Mouse (Mus musculus) liver, postnatal 0 days (tissue): ENCODE data around the gene Ebf4. TPM values are rescaled to one million over a fixed set of nuclear protein-coding genes. Genes with fewer than 3 reads are reported as not detected.
A peak's percentile ranks its signal among the peaks of the same experiment; 100 is the strongest.

Experiments used
- ATAC-seq: fragments of 200-750 bp; cut with Nextera tagmentation; 2 replicates; pipeline ENCODE4 v1.8.0; 2017; ENCODE audit warnings: mild to moderate bottlenecking, moderate library complexity
- DNase-seq: peaks from one replicate; pipeline ENCODE4 v3.0.0-alpha.2; 2016
- H3K27ac ChIP-seq: fragments of 300-500 bp; sonication (generic); 2 replicates; pipeline ENCODE4 v1.5.1; 2014; ENCODE audit warnings: antibody characterized with exemption, moderate library complexity, mild to moderate bottlenecking, low read depth
- H3K27me3 ChIP-seq: fragments of 300-500 bp; sonication (generic); 2 replicates; pipeline ENCODE4 v1.6.1; 2014; ENCODE audit warnings: low read length, control low read depth, mixed read lengths; ENCODE audit not compliant: insufficient read depth
- H3K36me3 ChIP-seq: fragments of 300-500 bp; sonication (generic); replicated peaks from 2 replicates; pipeline ENCODE4 v1.6.1; 2014; ENCODE audit warnings: mild to moderate bottlenecking, control low read depth, low read length, moderate library complexity, mixed read lengths; ENCODE audit not compliant: insufficient read depth
- H3K4me1 ChIP-seq: fragments of 300-500 bp; sonication (generic); 2 replicates; pipeline ENCODE4 v1.6.1; 2014; ENCODE audit warnings: antibody characterized with exemption, mild to moderate bottlenecking, control low read depth; ENCODE audit not compliant: insufficient read depth
- H3K4me2 ChIP-seq: fragments of 300-500 bp; sonication (generic); 2 replicates; pipeline ENCODE4 v1.6.1; 2014; ENCODE audit warnings: low read depth, mild to moderate bottlenecking, low read length, moderate library complexity, mixed read lengths
- H3K4me3 ChIP-seq: fragments of 300-500 bp; sonication (generic); 2 replicates; pipeline ENCODE4 v1.5.1; 2014; ENCODE audit warnings: low read depth, low read length
- H3K9ac ChIP-seq: fragments of 300-500 bp; sonication (generic); replicated peaks from 2 replicates; pipeline ENCODE4 v1.6.1; 2014; ENCODE audit warnings: mild to moderate bottlenecking, moderate library complexity
- H3K9me3 ChIP-seq: fragments of 300-500 bp; sonication (generic); 2 replicates; pipeline ENCODE4 v1.6.1; 2016; ENCODE audit warnings: mild to moderate bottlenecking, control low read depth, low read length, mixed read lengths
- CTCF ChIP-seq: sonication (generic); IDR thresholded peaks from 2 replicates; pipeline ENCODE4 v1.5.1; 2016; ENCODE audit warnings: antibody characterized with exemption, low read depth
- EP300 ChIP-seq: IDR thresholded peaks from 2 replicates; pipeline ENCODE4 v1.6.1; 2016; ENCODE audit warnings: antibody characterized with exemption, low read depth, mild to moderate bottlenecking
- WGBS: fragments of 180-500 bp; shearing (Covaris S2); extraction: QIAGEN DNeasy Blood & Tissue Kit; methylation state at CpG from one replicate; pipeline ENCODE4 v1.1.7; 2014; ENCODE audit not compliant: insufficient replicate concordance; 5-methylcytosine and 5-hydroxymethylcytosine counted together
- polyA plus RNA-seq: library from polyadenylated mRNA; unstranded; fragments of >200 nt; fragmentation: Nextera tagmentation; extraction: Ambion mirVana; gene quantifications from 2 replicates; pipeline ENCODE4 v1.2.1, GENCODE M21; 2015

Gene Ebf4
- polyA plus RNA-seq, 1 experiment from 2014 or later: 0.11 TPM

GRCm38 (mm10) chr2:130279600-130280091 is 15.3 kb upstream of the Ebf4 start:
- no peak for TF ChIP-seq CTCF
- TF ChIP-seq EP300: no peak
- Histone ChIP-seq H3K27ac (no peak overlapping the region), H3K4me1 (peaks cover 28% of the 10 kb centered on the region), H3K4me3 (no peak overlapping the region), H3K36me3 (peaks cover 57% of the 10 kb centered on the region), H3K27me3 (no peaks in the 10 kb centered on the region), H3K9me3 (no peaks in the 10 kb centered on the region), H3K4me2 (no peak overlapping the region), H3K9ac (no peak overlapping the region)
- WGBS: 49% methylated on average over 8 of the region's 8 CpGs
- ATAC-seq: no peak
- no peak for DNase-seq

GRCm38 (mm10) chr2:130280224-130280623 is 14.7 kb upstream of the Ebf4 start:
- Histone ChIP-seq H3K4me1 (peaks cover 28% of the 10 kb centered on the region), H3K9ac (no peak overlapping the region), H3K27me3 (no peaks in the 10 kb centered on the region), H3K4me3 (no peak overlapping the region), H3K4me2 (no peak overlapping the region), H3K9me3 (no peaks in the 10 kb centered on the region), H3K27ac (no peak overlapping the region), H3K36me3 (peaks cover 57% of the 10 kb centered on the region)
- 64% methylated on average over 7 of the region's 7 CpGs for WGBS
- no peak for DNase-seq
- no peak for ATAC-seq
- no peak for TF ChIP-seq EP300
- TF ChIP-seq CTCF: no peak

- H3K4me2 ChIP-seq: no peak overlapping the region
- H3K9me3 ChIP-seq: no peaks in the 10 kb centered on the region
- H3K4me3 ChIP-seq: no peak overlapping the region
- no peak for TF ChIP-seq EP300
- no peak for TF ChIP-seq CTCF
- 65% methylated on average over 4 of the region's 4 CpGs for WGBS
- no peaks in the 10 kb centered on the region for H3K27me3 ChIP-seq
- H3K9ac ChIP-seq: no peak overlapping the region
- peaks cover 22% of the 10 kb centered on the region for H3K4me1 ChIP-seq
- DNase-seq (no peak), ATAC-seq (no peak)
- peaks cover 52% of the 10 kb centered on the region for H3K36me3 ChIP-seq
- H3K27ac ChIP-seq: no peak overlapping the region; the same call in 1 of the 2 replicates
These were observed 14.2 kb upstream of the Ebf4 start for GRCm38 (mm10) chr2:130280818-130281217.

GRCm38 (mm10) chr2:130283854-130284654 is 10.9 kb upstream of the Ebf4 start, which contains the start of gene Idh3b:
Gene Idh3b (minus strand): TSS chr2:130284547.
- ATAC-seq (peak; percentile 91), DNase-seq (peak; percentile 91)
- TF ChIP-seq EP300 (peak; percentile 47; the same call in 1 of the 2 replicates), CTCF (no peak)
- Histone ChIP-seq H3K36me3 (peaks cover 25% of the 10 kb centered on the region), H3K9me3 (no peaks in the 10 kb centered on the region), H3K4me2 (peak within 1 kb of the TSS; percentile 85), H3K4me3 (peak within 1 kb of the TSS; percentile 78), H3K9ac (peak within 1 kb of the TSS; percentile 92), H3K4me1 (peaks cover 16% of the 10 kb centered on the region), H3K27me3 (no peaks in the 10 kb centered on the region), H3K27ac (peak within 1 kb of the TSS; percentile 77)
- WGBS: under 1% methylated on average over 47 of the region's 51 CpGs

- H3K9me3 ChIP-seq: no peaks in the 10 kb centered on the region
- no peak overlapping the region for H3K27ac ChIP-seq
- ATAC-seq (no peak), DNase-seq (no peak)
- 56% methylated on average over 4 of the region's 4 CpGs for WGBS
- no peak overlapping the region for H3K4me2 ChIP-seq
- H3K4me1 ChIP-seq: peaks cover 4% of the 10 kb centered on the region; the same call in 1 of the 2 replicates
- no peak overlapping the region for H3K4me3 ChIP-seq
- TF ChIP-seq EP300 (no peak), CTCF (no peak)
- H3K27me3 ChIP-seq: peaks cover 17% of the 10 kb centered on the region
- no peak overlapping the region for H3K9ac ChIP-seq
- H3K36me3 ChIP-seq: no peaks in the 10 kb centered on the region
These were observed 5.9 kb upstream of the Ebf4 start for GRCm38 (mm10) chr2:130289086-130289485.

- no peak overlapping the region for H3K4me3 ChIP-seq
- no peak overlapping the region for H3K9ac ChIP-seq
- H3K36me3 ChIP-seq: no peaks in the 10 kb centered on the region
- H3K27me3 ChIP-seq: peaks cover 38% of the 10 kb centered on the region
- 11% methylated on average over 8 of the region's 8 CpGs for WGBS
- H3K4me1 ChIP-seq: peaks cover 2% of the 10 kb centered on the region; the same call in 1 of the 2 replicates
- peak; percentile 91 for TF ChIP-seq CTCF
- TF ChIP-seq EP300: no peak
- ATAC-seq (peak; percentile 68), DNase-seq (peak; percentile 60)
- no peaks in the 10 kb centered on the region for H3K9me3 ChIP-seq
- H3K4me2 ChIP-seq: no peak overlapping the region
- H3K27ac ChIP-seq: no peak overlapping the region
These were observed 3.5 kb upstream of the Ebf4 start for GRCm38 (mm10) chr2:130291434-130291833.
